Mouse (Mus musculus) neural tube, embryonic 11.5 days (tissue): Measurements from ENCODE around the gene Ppm1e. TPM values are rescaled to one million over a fixed set of nuclear protein-coding genes. Genes with fewer than 3 reads are reported as not detected.

Experiments used
- ATAC-seq: fragments of 200-750 bp; cut with Nextera tagmentation; 2 replicates; pipeline ENCODE4 v1.8.0; 2017; ENCODE audit warnings: moderate number of reproducible peaks, mild to moderate bottlenecking, moderate TSS enrichment, moderate library complexity; ENCODE audit not compliant: insufficient read depth, low FRiP score, low TSS enrichment
- DNase-seq: peaks from one replicate; pipeline ENCODE4 v3.0.0-alpha.2; 2015; ENCODE audit warnings: low spot score
- H3K27ac ChIP-seq: fragments of 300-500 bp; sonication (generic); 2 replicates; pipeline ENCODE4 v1.5.1; 2014; ENCODE audit warnings: low read depth, mild to moderate bottlenecking, low read length
- H3K27me3 ChIP-seq: fragments of 300-500 bp; sonication (generic); 2 replicates; pipeline ENCODE4 v1.6.1; 2014; ENCODE audit warnings: mild to moderate bottlenecking, low read length, mixed read lengths; ENCODE audit not compliant: control insufficient read depth, insufficient read depth
- H3K36me3 ChIP-seq: fragments of 300-500 bp; sonication (generic); 2 replicates; pipeline ENCODE4 v1.6.1; 2014; ENCODE audit warnings: mild to moderate bottlenecking, low read length, moderate library complexity, mixed read lengths; ENCODE audit not compliant: control insufficient read depth, insufficient read depth
- H3K4me1 ChIP-seq: fragments of 300-500 bp; sonication (generic); 2 replicates; pipeline ENCODE4 v1.6.1; 2014; ENCODE audit warnings: low read length, mixed read lengths; ENCODE audit not compliant: control insufficient read depth, insufficient read depth
- H3K4me2 ChIP-seq: fragments of 300-500 bp; sonication (generic); 2 replicates; pipeline ENCODE4 v1.6.1; 2014; ENCODE audit warnings: low read depth, mild to moderate bottlenecking, moderate library complexity
- H3K4me3 ChIP-seq: fragments of 300-500 bp; sonication (generic); 2 replicates; pipeline ENCODE4 v1.5.1; 2014; ENCODE audit warnings: low read depth, low read length
- H3K9ac ChIP-seq: fragments of 300-500 bp; sonication (generic); 2 replicates; pipeline ENCODE4 v1.6.1; 2014; ENCODE audit warnings: mild to moderate bottlenecking, low read length
- H3K9me3 ChIP-seq: fragments of 300-500 bp; sonication (generic); 2 replicates; pipeline ENCODE4 v1.6.1; 2016; ENCODE audit warnings: low read length; ENCODE audit not compliant: control insufficient read depth
- WGBS: fragments of 180-500 bp; shearing (Covaris S2); extraction: QIAGEN DNeasy Blood & Tissue Kit; methylation state at CpG from one replicate; pipeline ENCODE4 v1.1.7; 2014; 5-methylcytosine and 5-hydroxymethylcytosine counted together
- polyA plus RNA-seq: library from polyadenylated mRNA; unstranded; fragments of >200 nt; fragmentation: Nextera tagmentation; extraction: Ambion mirVana; gene quantifications from 2 replicates; pipeline ENCODE4 v1.2.1, GENCODE M21; 2014

Ppm1e gene
- polyA plus RNA-seq, 1 experiment from 2014 or later, result 15.5 TPM

- WGBS, result 81% methylated on average over 5 of the region's 5 CpGs
- H3K36me3 ChIP-seq, result no peaks in the 10 kb centered on the region
- H3K27ac ChIP-seq, result no peak overlapping the region
- no peak overlapping the region for H3K9ac ChIP-seq
- H3K4me3 ChIP-seq, result no peak overlapping the region
- DNase-seq (no peak), ATAC-seq (no peak)
- no peak overlapping the region for H3K4me2 ChIP-seq
- no peaks in the 10 kb centered on the region for H3K9me3 ChIP-seq
- H3K4me1 ChIP-seq, result no peaks in the 10 kb centered on the region
- no peaks in the 10 kb centered on the region for H3K27me3 ChIP-seq
Observed at GRCm38 (mm10) chr11:87320007-87320406, 38.8 kb downstream of the Ppm1e start.

GRCm38 (mm10) chr11:87318956-87319708, 39.7 kb downstream of the Ppm1e start:
- no peaks in the 10 kb centered on the region for H3K4me1 ChIP-seq
- no peaks in the 10 kb centered on the region for H3K27me3 ChIP-seq
- H3K4me2 ChIP-seq, result no peak overlapping the region
- no peak overlapping the region for H3K27ac ChIP-seq
- 92% methylated on average over 9 of the region's 9 CpGs for WGBS
- ATAC-seq, result no peak
- H3K9ac ChIP-seq, result no peak overlapping the region
- DNase-seq, result no peak
- no peak overlapping the region for H3K4me3 ChIP-seq
- H3K36me3 ChIP-seq, result no peaks in the 10 kb centered on the region
- no peaks in the 10 kb centered on the region for H3K9me3 ChIP-seq

- no peak for ATAC-seq
- 72% methylated on average over 3 of the region's 3 CpGs for WGBS
Observed at GRCm38 (mm10) chr11:87313533-87313932, 45.3 kb downstream of the Ppm1e start.

GRCm38 (mm10) chr11:87310309-87310708, 48.5 kb downstream of the Ppm1e start:
- Histone ChIP-seq H3K27ac (no peak overlapping the region), H3K4me3 (no peak overlapping the region), H3K36me3 (no peaks in the 10 kb centered on the region), H3K9me3 (no peaks in the 10 kb centered on the region), H3K4me2 (no peak overlapping the region), H3K4me1 (no peaks in the 10 kb centered on the region), H3K27me3 (no peaks in the 10 kb centered on the region), H3K9ac (no peak overlapping the region)
- no peak for ATAC-seq
- 85% methylated on average over 2 of the region's 2 CpGs for WGBS
- DNase-seq, result no peak

More at GRCm38 (mm10) chr11:87313533-87313932, 45.3 kb downstream of the Ppm1e start:
- Histone ChIP-seq H3K9me3 (no peaks in the 10 kb centered on the region), H3K27ac (no peak overlapping the region), H3K4me3 (no peak overlapping the region), H3K4me1 (no peaks in the 10 kb centered on the region), H3K4me2 (no peak overlapping the region), H3K27me3 (no peaks in the 10 kb centered on the region), H3K36me3 (no peaks in the 10 kb centered on the region), H3K9ac (no peak overlapping the region)
- DNase-seq, result no peak

- H3K4me2 ChIP-seq, result no peak overlapping the region
- H3K9me3 ChIP-seq, result no peaks in the 10 kb centered on the region
- H3K27ac ChIP-seq, result no peak overlapping the region
- DNase-seq, result no peak
- no peak for ATAC-seq
- no peaks in the 10 kb centered on the region for H3K36me3 ChIP-seq
- WGBS, result 90% methylated on average over 8 of the region's 8 CpGs
- no peak overlapping the region for H3K9ac ChIP-seq
- H3K4me1 ChIP-seq, result no peaks in the 10 kb centered on the region
- H3K4me3 ChIP-seq, result no peak overlapping the region
- H3K27me3 ChIP-seq, result no peaks in the 10 kb centered on the region
Observed at GRCm38 (mm10) chr11:87309329-87310074, 49.3 kb downstream of the Ppm1e start.

- H3K4me3 ChIP-seq, result no peak overlapping the region
- H3K4me1 ChIP-seq, result no peaks in the 10 kb centered on the region
- H3K4me2 ChIP-seq, result no peak overlapping the region
- DNase-seq (no peak), ATAC-seq (no peak)
- no peak overlapping the region for H3K27ac ChIP-seq
- H3K27me3 ChIP-seq, result no peaks in the 10 kb centered on the region
- H3K9ac ChIP-seq, result no peak overlapping the region
- H3K9me3 ChIP-seq, result no peaks in the 10 kb centered on the region
- H3K36me3 ChIP-seq, result no peaks in the 10 kb centered on the region
- 80% methylated on average over 5 of the region's 5 CpGs for WGBS
Observed at GRCm38 (mm10) chr11:87299066-87299465, 59.8 kb downstream of the Ppm1e start.

- no peaks in the 10 kb centered on the region for H3K36me3 ChIP-seq
- no peak overlapping the region for H3K27ac ChIP-seq
- H3K9ac ChIP-seq, result no peak overlapping the region
- no peaks in the 10 kb centered on the region for H3K9me3 ChIP-seq
- 89% methylated on average over 6 of the region's 6 CpGs for WGBS
- DNase-seq, result no peak
- H3K4me3 ChIP-seq, result no peak overlapping the region
- no peaks in the 10 kb centered on the region for H3K4me1 ChIP-seq
- ATAC-seq, result no peak
- no peak overlapping the region for H3K4me2 ChIP-seq
- H3K27me3 ChIP-seq, result no peaks in the 10 kb centered on the region
Observed at GRCm38 (mm10) chr11:87296467-87296866, 62.4 kb downstream of the Ppm1e start.

- ATAC-seq, result no peak
- no peaks in the 10 kb centered on the region for H3K36me3 ChIP-seq
- H3K9me3 ChIP-seq, result no peaks in the 10 kb centered on the region
- H3K9ac ChIP-seq, result no peak overlapping the region
- H3K4me1 ChIP-seq, result no peaks in the 10 kb centered on the region
- DNase-seq, result no peak
- H3K4me3 ChIP-seq, result no peak overlapping the region
- H3K4me2 ChIP-seq, result no peak overlapping the region
- H3K27ac ChIP-seq, result no peak overlapping the region
- 90% methylated on average over 2 of the region's 2 CpGs for WGBS
- H3K27me3 ChIP-seq, result no peaks in the 10 kb centered on the region
Observed at GRCm38 (mm10) chr11:87295636-87296035, 63.2 kb downstream of the Ppm1e start.

- 90% methylated on average over 8 of the region's 8 CpGs for WGBS
- H3K4me2 ChIP-seq, result no peak overlapping the region
- H3K9me3 ChIP-seq, result no peaks in the 10 kb centered on the region
- H3K27ac ChIP-seq, result no peak overlapping the region
- H3K36me3 ChIP-seq, result no peaks in the 10 kb centered on the region
- no peak overlapping the region for H3K4me3 ChIP-seq
- no peaks in the 10 kb centered on the region for H3K27me3 ChIP-seq
- H3K9ac ChIP-seq, result no peak overlapping the region
- no peaks in the 10 kb centered on the region for H3K4me1 ChIP-seq
- no peak for DNase-seq
- no peak for ATAC-seq
Observed at GRCm38 (mm10) chr11:87289313-87289712, 69.5 kb downstream of the Ppm1e start.
